Mouse (Mus musculus) intestine, embryonic 15.5 days (tissue): ENCODE data around the gene Ubap1l. TPM values are rescaled to one million over a fixed set of nuclear protein-coding genes. Genes with fewer than 3 reads are reported as not detected.

Source experiments
- ATAC-seq: fragments of 200-750 bp; cut with Nextera tagmentation; 2 replicates; pipeline ENCODE4 v1.8.0; 2017; ENCODE audit warnings: moderate TSS enrichment, moderate library complexity
- H3K27ac ChIP-seq: fragments of 300-500 bp; sonication (generic); 2 replicates; pipeline ENCODE4 v1.5.1; 2015; ENCODE audit warnings: mild to moderate bottlenecking, inconsistent platforms
- H3K27me3 ChIP-seq: fragments of 300-500 bp; sonication (generic); replicated peaks from 2 replicates; pipeline ENCODE4 v1.6.1; 2015; ENCODE audit warnings: inconsistent platforms
- H3K36me3 ChIP-seq: fragments of 300-500 bp; sonication (generic); 2 replicates; pipeline ENCODE4 v1.6.1; 2015; ENCODE audit warnings: inconsistent platforms
- H3K4me1 ChIP-seq: fragments of 300-500 bp; sonication (generic); replicated peaks from 2 replicates; pipeline ENCODE4 v1.6.1; 2015; ENCODE audit warnings: inconsistent platforms
- H3K4me2 ChIP-seq: fragments of 300-500 bp; sonication (generic); replicated peaks from 2 replicates; pipeline ENCODE4 v1.6.1; 2015; ENCODE audit warnings: mild to moderate bottlenecking, inconsistent platforms
- H3K4me3 ChIP-seq: fragments of 300-500 bp; sonication (generic); replicated peaks from 2 replicates; pipeline ENCODE4 v1.5.1; 2015; ENCODE audit warnings: inconsistent platforms
- H3K9ac ChIP-seq: fragments of 300-500 bp; sonication (generic); 2 replicates; pipeline ENCODE4 v1.6.1; 2015; ENCODE audit warnings: inconsistent platforms
- H3K9me3 ChIP-seq: fragments of 300-500 bp; sonication (generic); 2 replicates; pipeline ENCODE4 v1.6.1; 2016; ENCODE audit warnings: inconsistent platforms
- WGBS: fragments of 180-500 bp; shearing (Covaris S2); methylation state at CpG from one replicate; pipeline ENCODE4 v1.1.7; 2015; 5-methylcytosine and 5-hydroxymethylcytosine counted together
- polyA plus RNA-seq: library from polyadenylated mRNA; unstranded; fragments of >200 nt; fragmentation: Nextera tagmentation; extraction: Ambion mirVana; gene quantifications from 2 replicates; pipeline ENCODE4 v1.2.1, GENCODE M21; 2015

Ubap1l gene
- polyA plus RNA-seq, 1 experiment from 2014 or later: 0.21 TPM

- Histone ChIP-seq H3K36me3 (0 out of 2 replicates have a peak, but pooled peaks cover 2% of the 10 kb centered on the region), H3K27me3 (peaks cover 30% of the 10 kb centered on the region; the same call in 1 of the 2 replicates), H3K9ac (no peak overlapping the region), H3K9me3 (no peaks in the 10 kb centered on the region), H3K4me1 (no peaks in the 10 kb centered on the region), H3K4me2 (no peak overlapping the region), H3K4me3 (no peak overlapping the region), H3K27ac (no peak overlapping the region)
- ATAC-seq: no peak
- 87% methylated on average over 9 of the region's 9 CpGs for WGBS
Measured at GRCm38 (mm10) chr9:65375163-65375934, 14.5 kb downstream of the Ubap1l start.

- Histone ChIP-seq H3K9ac (no peak overlapping the region), H3K4me1 (peaks cover 3% of the 10 kb centered on the region), H3K27me3 (peaks cover 70% of the 10 kb centered on the region), H3K36me3 (no peaks in the 10 kb centered on the region), H3K4me3 (no peak overlapping the region), H3K9me3 (no peaks in the 10 kb centered on the region), H3K4me2 (no peak overlapping the region), H3K27ac (no peak overlapping the region)
- 72% methylated on average over 4 of the region's 4 CpGs for WGBS
- ATAC-seq: no peak
Measured at GRCm38 (mm10) chr9:65381017-65381590, 20.3 kb downstream of the Ubap1l start.

DNA sequence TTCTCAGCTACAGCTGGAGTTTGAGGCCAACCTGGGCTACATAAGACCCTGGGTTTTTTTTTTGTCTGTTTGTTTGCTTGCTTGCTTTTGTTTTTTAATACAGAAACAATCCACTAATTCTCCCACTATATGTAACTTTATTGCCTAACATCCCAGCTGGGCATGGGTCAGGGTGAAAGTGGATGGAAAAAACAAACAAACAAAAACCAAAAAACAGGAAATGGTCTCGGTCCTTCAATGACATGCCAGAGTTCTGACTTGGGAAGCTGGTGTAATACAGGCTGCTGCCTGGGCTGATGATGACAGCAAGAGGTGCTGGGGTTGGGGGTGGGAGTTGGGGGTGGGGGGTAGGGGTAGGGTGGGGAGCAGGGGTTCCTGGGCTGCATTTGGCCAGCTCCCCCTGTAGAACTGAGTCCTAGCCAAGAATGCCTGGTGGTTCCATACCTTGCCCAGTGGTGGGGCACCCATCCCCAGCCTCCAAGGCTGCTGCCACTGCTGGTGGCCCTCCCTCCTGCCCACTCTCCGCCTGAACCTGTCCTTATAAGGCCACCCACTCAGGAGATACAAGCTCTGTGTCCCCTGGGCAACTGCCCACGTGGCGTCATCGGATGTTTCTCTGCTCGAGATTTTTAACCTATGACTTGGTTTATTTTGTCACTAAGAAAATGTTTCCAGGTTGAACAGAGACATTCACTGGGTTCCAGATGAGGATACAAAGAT lies 21.4 kb downstream of the Ubap1l start:
- peaks cover 64% of the 10 kb centered on the region for H3K27me3 ChIP-seq
- H3K9ac ChIP-seq: no peak overlapping the region
- H3K36me3 ChIP-seq: no peaks in the 10 kb centered on the region
- WGBS: 75% methylated on average over 6 of the region's 6 CpGs
- H3K4me1 ChIP-seq: peaks cover 3% of the 10 kb centered on the region
- H3K9me3 ChIP-seq: no peaks in the 10 kb centered on the region
- no peak overlapping the region for H3K4me3 ChIP-seq
- no peak overlapping the region for H3K27ac ChIP-seq
- no peak overlapping the region for H3K4me2 ChIP-seq
- no peak for ATAC-seq

- ATAC-seq: no peak
- Histone ChIP-seq H3K27ac (no peak overlapping the region), H3K9me3 (no peaks in the 10 kb centered on the region), H3K4me3 (no peak overlapping the region), H3K27me3 (peaks cover 63% of the 10 kb centered on the region), H3K36me3 (no peaks in the 10 kb centered on the region), H3K4me2 (no peak overlapping the region), H3K9ac (no peak overlapping the region), H3K4me1 (peaks cover 3% of the 10 kb centered on the region)
- 48% methylated on average over 3 of the region's 3 CpGs for WGBS
Measured at GRCm38 (mm10) chr9:65382751-65383097, 21.9 kb downstream of the Ubap1l start.

- no peak overlapping the region for H3K4me2 ChIP-seq
- peaks cover 3% of the 10 kb centered on the region for H3K4me1 ChIP-seq
- no peaks in the 10 kb centered on the region for H3K9me3 ChIP-seq
- H3K27ac ChIP-seq: no peak overlapping the region
- H3K27me3 ChIP-seq: peaks cover 67% of the 10 kb centered on the region
- 39% methylated on average over 3 of the region's 3 CpGs for WGBS
- H3K36me3 ChIP-seq: no peaks in the 10 kb centered on the region
- no peak for ATAC-seq
- no peak overlapping the region for H3K9ac ChIP-seq
- H3K4me3 ChIP-seq: no peak overlapping the region
Measured at GRCm38 (mm10) chr9:65384276-65384675, 23.4 kb downstream of the Ubap1l start.

DNA sequence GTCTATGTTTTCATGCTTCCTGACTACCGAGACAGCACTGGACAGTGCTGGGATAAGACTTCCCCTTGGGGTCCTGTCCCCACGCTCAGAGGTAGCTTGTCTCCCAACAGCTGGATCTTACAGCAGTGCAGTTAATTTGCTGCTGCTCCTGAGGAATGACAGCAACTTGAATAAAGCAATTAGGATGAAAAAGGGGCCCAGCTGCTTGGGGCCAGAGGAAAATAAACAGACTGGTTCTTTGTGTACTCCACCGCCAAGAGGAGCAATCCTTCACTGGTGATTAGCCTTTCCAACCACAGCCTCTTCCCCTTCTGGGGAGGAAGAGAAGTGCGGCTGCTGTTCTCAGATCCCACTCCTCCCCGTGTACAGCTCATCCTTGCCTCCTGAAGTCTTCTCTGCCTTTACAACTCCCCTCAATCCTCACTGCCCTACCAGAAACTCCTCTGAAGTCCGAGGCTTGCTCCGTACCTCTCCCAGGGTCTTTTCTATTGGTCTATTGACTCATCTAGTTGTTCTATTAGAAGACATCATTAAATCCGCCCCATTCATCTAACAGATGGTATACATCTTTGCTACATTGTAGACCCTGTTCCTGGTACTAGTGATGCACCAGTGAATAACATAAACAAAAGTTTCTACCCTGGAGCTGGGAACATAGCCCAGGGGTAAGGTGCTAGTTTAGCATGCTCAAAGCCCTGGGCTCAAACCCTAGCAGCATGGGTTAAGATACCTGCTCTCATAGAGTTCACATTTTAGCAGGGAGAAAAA lies 25.7 kb downstream of the Ubap1l start:
- Histone ChIP-seq H3K27ac (no peak overlapping the region), H3K27me3 (peaks cover 71% of the 10 kb centered on the region), H3K4me2 (no peak overlapping the region), H3K4me3 (no peak overlapping the region), H3K4me1 (peaks cover 12% of the 10 kb centered on the region), H3K9ac (no peak overlapping the region), H3K9me3 (no peaks in the 10 kb centered on the region), H3K36me3 (no peaks in the 10 kb centered on the region)
- ATAC-seq: peak; percentile 39; the same call in 1 of the 2 replicates
- WGBS: 15% methylated on average over 8 of the region's 8 CpGs

- peak overlapping the region; percentile 44 for H3K4me3 ChIP-seq
- H3K4me2 ChIP-seq: peak overlapping the region; percentile 76
- H3K9me3 ChIP-seq: no peaks in the 10 kb centered on the region
- H3K9ac ChIP-seq: peak overlapping the region; percentile 35
- H3K27me3 ChIP-seq: peaks cover 66% of the 10 kb centered on the region
- peaks cover 12% of the 10 kb centered on the region for H3K4me1 ChIP-seq
- ATAC-seq: peak; percentile 60
- WGBS: 14% methylated on average over 96 of the region's 96 CpGs
- H3K27ac ChIP-seq: no peak overlapping the region
- no peaks in the 10 kb centered on the region for H3K36me3 ChIP-seq
Measured at GRCm38 (mm10) chr9:65390752-65391612, 30.1 kb downstream of the Ubap1l start.

DNA sequence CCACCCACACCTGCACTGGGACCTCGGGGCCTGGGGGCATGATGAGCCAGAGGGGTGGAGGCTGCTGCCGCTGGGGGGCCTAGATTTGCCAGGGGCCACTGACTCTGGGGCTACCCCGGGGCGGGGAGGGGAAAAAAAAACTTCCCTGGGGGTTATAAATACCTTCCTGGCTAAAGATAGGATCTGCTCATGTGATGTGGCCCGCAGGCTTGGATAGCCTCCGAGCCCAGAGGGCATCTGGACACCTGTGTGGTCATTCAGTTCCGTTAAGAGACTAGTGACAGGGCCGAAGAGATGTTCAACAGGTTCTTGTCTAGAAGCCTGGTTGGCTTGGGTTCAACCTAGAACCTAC lies 30.7 kb downstream of the Ubap1l start, which contains the start of gene Kbtbd13:
Kbtbd13 (minus strand) TSS at position 40 of the 352 bp plus-strand sequence.
- H3K4me1 ChIP-seq: peaks cover 16% of the 10 kb centered on the region
- H3K9me3 ChIP-seq: no peaks in the 10 kb centered on the region
- H3K27me3 ChIP-seq: peaks cover 68% of the 10 kb centered on the region
- H3K4me2 ChIP-seq: peak within 1 kb of the TSS; percentile 76
- no peaks in the 10 kb centered on the region for H3K36me3 ChIP-seq
- 33% methylated on average over 8 of the region's 8 CpGs for WGBS
- peak within 1 kb of the TSS; percentile 44 for H3K4me3 ChIP-seq
- no peak for ATAC-seq
- H3K9ac ChIP-seq: peak within 1 kb of the TSS; percentile 35
- H3K27ac ChIP-seq: no peak within 1 kb of the TSS

GRCm38 (mm10) chr9:65392638-65393364 lies 32.0 kb downstream of the Ubap1l start:
- H3K4me2 ChIP-seq: no peak overlapping the region
- H3K27me3 ChIP-seq: peaks cover 72% of the 10 kb centered on the region
- H3K4me3 ChIP-seq: no peak overlapping the region
- no peak overlapping the region for H3K9ac ChIP-seq
- no peak overlapping the region for H3K27ac ChIP-seq
- WGBS: 29% methylated on average over 6 of the region's 6 CpGs
- no peaks in the 10 kb centered on the region for H3K36me3 ChIP-seq
- ATAC-seq: no peak
- no peaks in the 10 kb centered on the region for H3K9me3 ChIP-seq
- peaks cover 16% of the 10 kb centered on the region for H3K4me1 ChIP-seq

DNA sequence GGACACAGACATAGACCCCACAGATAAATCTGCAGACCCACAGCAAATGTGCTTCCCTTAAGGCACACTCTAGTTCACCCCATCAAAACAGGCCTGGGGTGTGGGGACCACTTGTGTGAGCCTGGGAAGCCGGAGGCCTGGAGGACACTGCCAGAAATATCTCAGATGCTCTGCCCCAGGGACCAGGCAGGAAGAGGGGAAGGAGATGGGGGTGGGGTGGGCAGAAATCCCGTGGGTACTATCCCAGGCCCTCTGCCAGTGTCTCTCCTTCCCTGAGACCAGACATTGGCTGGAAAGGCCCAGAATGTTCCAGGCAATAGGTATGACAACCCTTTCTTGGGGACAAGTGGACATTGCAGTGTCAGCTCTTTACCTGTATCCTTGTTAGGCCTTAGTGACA lies 32.8 kb downstream of the Ubap1l start:
- Histone ChIP-seq H3K4me1 (peaks cover 23% of the 10 kb centered on the region), H3K9me3 (no peaks in the 10 kb centered on the region), H3K36me3 (no peaks in the 10 kb centered on the region), H3K27me3 (peaks cover 72% of the 10 kb centered on the region), H3K4me2 (no peak overlapping the region), H3K4me3 (no peak overlapping the region), H3K9ac (no peak overlapping the region), H3K27ac (no peak overlapping the region)
- WGBS: 20% methylated on average over 2 of the region's 2 CpGs
- no peak for ATAC-seq

DNA sequence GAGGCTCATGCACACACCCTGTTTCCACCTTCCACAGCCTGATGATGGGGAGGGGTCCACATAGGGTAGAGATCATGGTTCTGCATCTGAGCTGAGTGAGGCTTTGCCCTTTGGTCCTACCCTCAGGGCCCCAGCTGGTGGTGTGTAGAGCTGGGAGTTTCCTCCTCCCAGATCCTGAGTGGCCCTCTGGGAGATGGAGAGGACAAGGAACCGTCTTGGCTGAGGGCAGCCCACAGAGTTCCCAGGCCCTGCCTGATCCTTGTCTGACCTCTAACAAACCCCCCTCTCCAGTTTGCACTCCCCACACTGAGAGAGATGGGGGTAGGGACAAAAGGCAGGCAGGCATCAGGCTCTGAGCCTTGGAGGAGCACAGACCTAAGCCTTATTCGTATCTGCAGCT lies 33.5 kb downstream of the Ubap1l start:
- no peaks in the 10 kb centered on the region for H3K36me3 ChIP-seq
- peak; percentile 37; the same call in 1 of the 2 replicates for ATAC-seq
- H3K9me3 ChIP-seq: no peaks in the 10 kb centered on the region
- H3K4me2 ChIP-seq: no peak overlapping the region
- H3K27ac ChIP-seq: no peak overlapping the region
- peaks cover 23% of the 10 kb centered on the region for H3K4me1 ChIP-seq
- H3K9ac ChIP-seq: no peak overlapping the region
- peaks cover 64% of the 10 kb centered on the region for H3K27me3 ChIP-seq
- WGBS: 54% methylated on average over 2 of the region's 2 CpGs
- H3K4me3 ChIP-seq: no peak overlapping the region
